Mouse (Mus musculus): ENCODE data around the gene Gdf1. TPM values are rescaled to one million over a fixed set of nuclear protein-coding genes. Genes with fewer than 3 reads are reported as not detected.

Gene Gdf1
- 0.78 and 2.7 TPM in 2 replicates for polyA plus RNA-seq (2015; fragmentation: Nextera tagmentation; extraction: Ambion mirVana)

- H3K27me3 ChIP-seq = peaks cover 7% of the 10 kb centered on the region
- H3K4me3 ChIP-seq = peak within 1 kb of the TSS; percentile 25
- H3K4me2 ChIP-seq (replicated peaks) = peak within 1 kb of the TSS; percentile 57
- ATAC-seq (ENCODE audit: low FRiP score, low read depth) = no peak
- peaks cover 26% of the 10 kb centered on the region for H3K4me1 ChIP-seq
- peak within 1 kb of the TSS; percentile 10; the same call in 1 of the 2 replicates for H3K27ac ChIP-seq
- no peaks in the 10 kb centered on the region for H3K9me3 ChIP-seq
- H3K36me3 ChIP-seq = peaks cover 68% of the 10 kb centered on the region
- whole genome bisulfite sequencing = 31% methylated on average over 14 of the region's 14 CpGs
- peak within 1 kb of the TSS; percentile 61 for H3K9ac ChIP-seq
These were observed at the start of gene Gdf1 for GRCm38 (mm10) chr8:70329124-70329834. Gene Gdf1, plus strand, starts transcription at chr8:70329817.

DNA sequence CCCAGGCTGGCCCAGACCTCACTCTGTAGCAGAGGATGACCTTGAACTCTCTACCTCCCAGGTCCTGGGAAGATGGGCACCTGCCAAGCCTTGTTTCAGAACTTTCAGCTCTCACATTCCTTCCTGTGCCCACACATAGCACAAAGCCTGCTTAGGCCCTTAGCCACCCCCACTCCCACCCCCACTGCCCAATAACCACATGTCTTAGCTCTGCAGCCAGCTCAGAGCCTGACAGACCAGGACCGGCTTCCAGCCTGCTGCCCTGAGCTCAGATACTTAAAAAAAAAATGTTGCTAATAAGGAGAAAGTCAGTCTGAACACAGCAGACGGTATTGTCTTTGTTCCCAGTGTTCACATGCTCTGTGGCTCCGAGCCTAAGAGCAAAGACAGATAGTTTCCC lies 48.6 kb upstream of the Gdf1 start:
- peaks cover 15% of the 10 kb centered on the region for H3K36me3 ChIP-seq
- H3K27me3 ChIP-seq = no peaks in the 10 kb centered on the region
- H3K9me3 ChIP-seq = no peaks in the 10 kb centered on the region
- 40% methylated on average over 3 of the region's 3 CpGs for WGBS
- no peak overlapping the region for H3K4me3 ChIP-seq
- no peak overlapping the region for H3K9ac ChIP-seq
- H3K27ac ChIP-seq = no peak overlapping the region
- peaks cover 23% of the 10 kb centered on the region for H3K4me1 ChIP-seq
- no peak for ATAC-seq (ENCODE audit: low FRiP score, low read depth)
- no peak overlapping the region for H3K4me2 ChIP-seq (replicated peaks)

GRCm38 (mm10) chr8:70282603-70283135 lies 46.9 kb upstream of the Gdf1 start, which contains the start of gene Homer3:
Gene Homer3, plus strand, starts transcription at chr8:70282827.
- Histone ChIP-seq H3K36me3 (peaks cover 32% of the 10 kb centered on the region), H3K4me2 (replicated peaks) (peak within 1 kb of the TSS; percentile 83), H3K27me3 (no peaks in the 10 kb centered on the region), H3K9me3 (peaks cover 4% of the 10 kb centered on the region; the same call in 1 of the 2 replicates), H3K27ac (peak within 1 kb of the TSS; percentile 72), H3K4me1 (peaks cover 23% of the 10 kb centered on the region), H3K9ac (peak within 1 kb of the TSS; percentile 95), H3K4me3 (peak within 1 kb of the TSS; percentile 71)
- WGBS = under 1% methylated on average over 36 of the region's 36 CpGs
- peak; percentile 89 for ATAC-seq (ENCODE audit: low FRiP score, low read depth)

GRCm38 (mm10) chr8:70283136-70284077 lies 46.2 kb upstream of the Gdf1 start:
- Histone ChIP-seq H3K36me3 (peaks cover 39% of the 10 kb centered on the region), H3K4me2 (replicated peaks) (peak overlapping the region; percentile 83), H3K9me3 (peaks cover 4% of the 10 kb centered on the region; the same call in 1 of the 2 replicates), H3K4me1 (peaks cover 18% of the 10 kb centered on the region), H3K9ac (peak overlapping the region; percentile 95), H3K4me3 (peak overlapping the region; percentile 71), H3K27ac (peak overlapping the region; percentile 72), H3K27me3 (no peaks in the 10 kb centered on the region)
- WGBS = under 1% methylated on average over 53 of the region's 55 CpGs
- peak; percentile 66 for ATAC-seq (ENCODE audit: low FRiP score, low read depth)

DNA sequence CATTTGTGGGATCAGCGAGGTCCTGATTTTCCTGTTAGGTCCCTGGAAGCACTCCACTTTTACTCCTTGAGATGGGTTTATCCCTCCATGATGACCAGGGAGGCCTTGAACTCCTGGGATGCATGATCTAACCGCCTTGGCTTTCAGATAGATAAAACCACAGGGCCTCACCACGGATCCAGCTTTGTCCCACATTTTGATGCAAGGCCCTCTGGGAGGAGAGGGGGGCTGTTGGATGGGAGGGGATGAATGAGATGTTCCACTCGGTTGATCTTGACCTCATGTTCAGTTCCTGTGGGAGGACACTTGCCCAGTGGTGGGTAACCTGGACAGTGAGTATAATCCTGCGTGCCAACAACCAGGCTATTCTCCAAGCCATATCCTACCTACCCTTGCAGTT lies 45.2 kb upstream of the Gdf1 start:
- Histone ChIP-seq H3K9me3 (peaks cover 4% of the 10 kb centered on the region; the same call in 1 of the 2 replicates), H3K9ac (peak overlapping the region; percentile 39; the same call in 1 of the 2 replicates), H3K4me3 (peak overlapping the region; percentile 71), H3K27ac (no peak overlapping the region), H3K36me3 (peaks cover 49% of the 10 kb centered on the region), H3K27me3 (no peaks in the 10 kb centered on the region), H3K4me2 (replicated peaks) (peak overlapping the region; percentile 83), H3K4me1 (peaks cover 18% of the 10 kb centered on the region)
- no peak for ATAC-seq (ENCODE audit: low FRiP score, low read depth)
- WGBS = 89% methylated on average over 5 of the region's 5 CpGs

DNA sequence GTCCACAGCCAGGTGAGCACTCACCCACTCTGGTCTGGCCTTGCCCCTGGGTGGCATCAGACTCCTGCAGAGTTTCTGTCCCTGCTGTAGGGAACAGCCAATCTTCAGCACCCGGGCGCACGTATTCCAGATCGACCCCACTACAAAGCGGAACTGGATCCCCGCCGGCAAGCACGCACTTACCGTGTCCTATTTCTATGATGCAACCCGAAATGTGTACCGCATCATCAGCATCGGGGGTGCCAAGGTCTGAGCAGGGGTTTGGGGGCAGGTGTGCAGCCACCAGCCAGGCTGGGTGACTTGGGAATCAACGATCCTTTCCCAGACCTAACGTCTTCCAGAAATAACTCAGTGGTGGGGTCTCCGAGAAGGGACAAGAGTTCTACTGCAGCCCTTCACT lies 44.3 kb upstream of the Gdf1 start:
- Histone ChIP-seq H3K27ac (no peak overlapping the region), H3K4me1 (peaks cover 18% of the 10 kb centered on the region), H3K27me3 (no peaks in the 10 kb centered on the region), H3K4me2 (replicated peaks) (no peak overlapping the region), H3K9me3 (peaks cover 4% of the 10 kb centered on the region; the same call in 1 of the 2 replicates), H3K9ac (no peak overlapping the region), H3K36me3 (peaks cover 57% of the 10 kb centered on the region), H3K4me3 (no peak overlapping the region; the same call in 1 of the 2 replicates)
- WGBS = 96% methylated on average over 15 of the region's 15 CpGs
- no peak for ATAC-seq (ENCODE audit: low FRiP score, low read depth)

- no peak overlapping the region for H3K9ac ChIP-seq
- H3K27ac ChIP-seq = no peak overlapping the region
- ATAC-seq (ENCODE audit: low FRiP score, low read depth) = no peak
- 92% methylated on average over 8 of the region's 8 CpGs for WGBS
- H3K4me1 ChIP-seq = peaks cover 18% of the 10 kb centered on the region
- no peak overlapping the region for H3K4me2 ChIP-seq (replicated peaks)
- peaks cover 71% of the 10 kb centered on the region for H3K36me3 ChIP-seq
- peaks cover 4% of the 10 kb centered on the region; the same call in 1 of the 2 replicates for H3K9me3 ChIP-seq
- H3K27me3 ChIP-seq = no peaks in the 10 kb centered on the region
- no peak overlapping the region for H3K4me3 ChIP-seq
These were observed 42.9 kb upstream of the Gdf1 start for GRCm38 (mm10) chr8:70286737-70287136.

DNA sequence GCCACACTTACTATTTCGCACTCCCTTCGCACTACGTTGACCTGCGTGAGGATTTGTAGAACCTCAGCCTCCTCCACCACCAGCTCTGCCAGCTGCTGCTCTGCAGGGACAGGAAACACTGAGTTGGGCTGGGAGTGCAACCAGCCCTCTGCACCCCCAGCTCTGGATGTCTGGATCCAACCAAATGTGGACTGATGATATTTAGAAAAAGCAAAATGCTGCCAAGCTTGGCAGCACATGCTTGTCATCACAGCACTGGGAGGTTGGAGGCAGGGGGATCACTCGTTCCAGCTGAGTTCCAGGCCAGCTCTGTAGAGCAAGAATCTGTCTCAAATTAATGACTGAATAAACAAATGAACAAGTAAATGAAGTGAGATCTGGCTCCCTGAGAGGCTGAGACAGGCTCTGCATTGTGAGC lies 35.6 kb upstream of the Gdf1 start:
- no peak overlapping the region for H3K4me2 ChIP-seq (replicated peaks)
- H3K4me3 ChIP-seq = no peak overlapping the region
- no peaks in the 10 kb centered on the region for H3K27me3 ChIP-seq
- no peak overlapping the region for H3K9ac ChIP-seq
- H3K9me3 ChIP-seq = no peaks in the 10 kb centered on the region
- WGBS = 61% methylated on average over 5 of the region's 5 CpGs
- H3K36me3 ChIP-seq = peaks cover 94% of the 10 kb centered on the region
- H3K27ac ChIP-seq = no peak overlapping the region
- ATAC-seq (ENCODE audit: low FRiP score, low read depth) = no peak
- no peaks in the 10 kb centered on the region for H3K4me1 ChIP-seq

DNA sequence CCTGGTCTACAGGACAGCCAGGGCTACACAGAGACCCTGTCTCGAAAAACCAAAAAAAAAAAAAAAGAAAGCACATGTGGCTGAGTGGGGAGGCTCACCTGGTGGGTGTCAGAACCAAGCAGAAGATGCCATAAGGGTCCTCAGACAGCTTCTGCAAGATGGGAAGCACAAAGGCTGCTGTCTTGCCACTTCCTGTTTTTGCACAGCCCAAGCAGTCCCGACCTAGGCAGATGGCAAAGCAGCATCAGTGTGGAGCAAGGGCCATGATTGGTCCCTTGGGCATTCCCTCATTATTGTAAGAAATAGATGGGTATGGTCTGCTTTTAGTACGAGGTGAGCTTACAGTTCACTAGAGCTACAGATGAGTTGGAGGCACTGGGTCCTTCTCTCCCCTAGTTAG lies 28.7 kb upstream of the Gdf1 start:
- H3K9ac ChIP-seq = no peak overlapping the region
- peaks cover 28% of the 10 kb centered on the region for H3K4me1 ChIP-seq
- peak overlapping the region; percentile 94 for H3K4me2 ChIP-seq (replicated peaks)
- no peaks in the 10 kb centered on the region for H3K27me3 ChIP-seq
- 81% methylated on average over 3 of the region's 3 CpGs for WGBS
- H3K27ac ChIP-seq = no peak overlapping the region
- no peaks in the 10 kb centered on the region for H3K9me3 ChIP-seq
- peaks cover 64% of the 10 kb centered on the region for H3K36me3 ChIP-seq
- peak overlapping the region; percentile 68; the same call in 1 of the 2 replicates for H3K4me3 ChIP-seq
- no peak for ATAC-seq (ENCODE audit: low FRiP score, low read depth)

- no peaks in the 10 kb centered on the region for H3K9me3 ChIP-seq
- H3K9ac ChIP-seq = peak within 1 kb of the TSS; percentile 82
- WGBS = under 1% methylated on average over 40 of the region's 40 CpGs
- peak within 1 kb of the TSS; percentile 94 for H3K4me2 ChIP-seq (replicated peaks)
- peak within 1 kb of the TSS; percentile 68 for H3K4me3 ChIP-seq
- peaks cover 28% of the 10 kb centered on the region for H3K4me1 ChIP-seq
- H3K27me3 ChIP-seq = no peaks in the 10 kb centered on the region
- no peak within 1 kb of the TSS for H3K27ac ChIP-seq
- H3K36me3 ChIP-seq = peaks cover 61% of the 10 kb centered on the region
- ATAC-seq (ENCODE audit: low FRiP score, low read depth) = peak; percentile 93
These were observed 27.2 kb upstream of the Gdf1 start, which contains the start of the genes Ddx49 and Cope for GRCm38 (mm10) chr8:70302358-70302890. Gene Ddx49, minus strand, starts transcription at chr8:70302489. Gene Cope, plus strand, starts transcription at chr8:70302518.

- Histone ChIP-seq H3K27me3 (no peaks in the 10 kb centered on the region), H3K9me3 (no peaks in the 10 kb centered on the region), H3K4me1 (peaks cover 28% of the 10 kb centered on the region), H3K4me2 (replicated peaks) (peak overlapping the region; percentile 94), H3K36me3 (peaks cover 61% of the 10 kb centered on the region), H3K9ac (peak overlapping the region; percentile 82), H3K4me3 (peak overlapping the region; percentile 68), H3K27ac (no peak overlapping the region)
- ATAC-seq (ENCODE audit: low FRiP score, low read depth) = 0 out of 2 replicates have a peak, but pooled peaks have one; percentile 20
- WGBS = 4% methylated on average over 16 of the region's 16 CpGs
These were observed 26.7 kb upstream of the Gdf1 start for GRCm38 (mm10) chr8:70302901-70303300.

Data from limb, embryonic 13.5 days (tissue).